Mouse (Mus musculus): ENCODE measurements around the gene Chl1.

DNA sequence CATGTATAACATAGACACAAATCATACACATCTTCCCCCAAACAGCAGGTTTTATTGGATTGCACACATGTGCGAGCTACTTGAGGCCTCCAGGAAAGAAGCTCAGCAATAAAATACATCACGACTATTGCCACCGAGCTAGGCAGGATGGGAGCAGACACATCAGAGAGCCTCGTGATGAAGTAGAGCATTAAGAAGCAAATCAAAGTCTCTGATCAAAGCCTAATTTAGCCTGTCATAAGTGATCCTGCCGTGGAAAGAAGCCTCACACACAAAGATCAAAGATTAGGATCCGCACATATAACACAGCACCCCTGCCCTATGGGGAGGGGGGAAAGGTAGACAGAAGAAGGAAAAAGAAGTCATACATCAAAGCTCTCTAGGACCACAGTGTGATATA, 54.4 kb downstream of the Chl1 start:
- TF ChIP-seq CTCF (IDR thresholded peaks at IDR 0.05; ENCODE audit: low read depth, low read length) (no peak), POLR2A (IDR thresholded peaks at IDR 0.05; ENCODE audit: borderline replicate concordance, low read depth, low read length) (no peak)
